Mouse (Mus musculus): Measurements from ENCODE around the gene Ttyh3. TPM values are rescaled to one million over a fixed set of nuclear protein-coding genes. Genes with fewer than 3 reads are reported as not detected.

Gene Ttyh3
- total RNA-seq, 1 experiment: 18.6 TPM

DNA sequence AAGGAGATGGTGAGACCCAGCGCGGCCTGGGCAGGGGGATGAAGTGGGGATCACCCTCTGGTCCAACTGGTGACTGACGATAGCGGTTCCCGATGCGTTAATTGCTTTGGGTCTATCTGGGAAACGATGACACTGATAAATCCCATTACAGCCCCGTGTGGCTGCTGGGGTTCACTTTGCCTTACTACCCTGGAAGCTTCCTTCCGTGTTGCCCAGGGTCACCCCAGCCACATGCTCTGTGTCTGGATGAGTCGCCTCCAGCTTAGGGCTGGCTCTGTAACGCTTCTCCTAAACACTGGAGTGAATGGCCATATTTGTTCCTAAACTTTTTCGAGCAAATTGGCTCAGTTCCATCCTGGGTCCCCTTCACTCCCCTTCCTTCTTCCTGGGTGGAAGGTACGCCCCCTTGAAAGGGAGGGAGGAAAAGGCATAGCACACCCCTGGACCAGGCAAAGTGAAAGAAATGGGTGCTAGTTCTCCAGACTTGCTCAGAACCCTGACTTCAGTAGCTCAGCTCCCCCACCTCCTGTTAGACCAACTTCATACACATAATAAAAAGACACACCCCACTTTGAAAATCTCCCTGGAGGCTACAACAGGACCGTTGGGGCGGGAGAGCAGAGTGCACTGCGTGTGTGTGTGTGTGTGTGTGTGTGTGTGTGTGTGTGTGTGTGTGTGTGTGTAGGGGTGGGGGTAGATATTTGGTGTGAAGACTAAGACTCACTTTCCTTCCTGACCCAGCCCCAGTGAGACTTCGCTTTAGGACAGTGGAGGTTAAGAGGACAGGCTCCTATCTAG lies 40.8 kb downstream of the Ttyh3 start:
- no peak for DNase-seq (ENCODE audit: low read depth, low spot score)
- Histone ChIP-seq H3K4me3 (ENCODE audit: insufficient read depth in 1 of 2, low read depth in 1 of 2, low read length in 2 of 2, poor library complexity in 1 of 2, severe bottlenecking in 1 of 2) (peak overlapping the region; percentile 72 to 79), H3K4me1 (ENCODE audit: control insufficient read depth in 2 of 2, insufficient read depth in 2 of 2, low read length in 2 of 2, poor library complexity in 1 of 2) (peaks cover 2 to 29% of the 10 kb centered on the region in 2 experiments; a peak in 2 of 4 replicates), H3K9me3 (ENCODE audit: control insufficient read depth, insufficient read depth, low read depth, low read length) (no peaks in the 10 kb centered on the region), H3K9ac (ENCODE audit: insufficient read depth, low read depth, low read length, poor library complexity, severe bottlenecking) (peak overlapping the region; percentile 67), H3K27ac (ENCODE audit: insufficient read depth, low read depth, low read length, poor library complexity, severe bottlenecking) (no peak overlapping the region), H3K36me3 (ENCODE audit: control insufficient read depth, insufficient read depth, low read length, poor library complexity, severe bottlenecking) (no peaks in the 10 kb centered on the region)
- in situ Hi-C loops (cut with MboI; ENCODE audit: low sequenced_read_pairs in 2 of 2, unreplicated experiment in 2 of 2): no loop called here
- TF ChIP-seq ZC3H11A (IDR thresholded peaks at IDR 0.05; ENCODE audit: borderline replicate concordance, low read depth, low read length): no peak
- no peak for TF ChIP-seq HCFC1 (IDR thresholded peaks at IDR 0.05; ENCODE audit: borderline replicate concordance, insufficient read depth, low read length)
- TF ChIP-seq ZNF384 (IDR thresholded peaks at IDR 0.05; ENCODE audit: low read depth, low read length): no peak
- no peak for TF ChIP-seq MAFK (IDR thresholded peaks at IDR 0.05; ENCODE audit: insufficient read depth, low read depth, low read length)
- TF ChIP-seq CHD2 (IDR thresholded peaks at IDR 0.05; ENCODE audit: low read depth, low read length): no peak

DNA sequence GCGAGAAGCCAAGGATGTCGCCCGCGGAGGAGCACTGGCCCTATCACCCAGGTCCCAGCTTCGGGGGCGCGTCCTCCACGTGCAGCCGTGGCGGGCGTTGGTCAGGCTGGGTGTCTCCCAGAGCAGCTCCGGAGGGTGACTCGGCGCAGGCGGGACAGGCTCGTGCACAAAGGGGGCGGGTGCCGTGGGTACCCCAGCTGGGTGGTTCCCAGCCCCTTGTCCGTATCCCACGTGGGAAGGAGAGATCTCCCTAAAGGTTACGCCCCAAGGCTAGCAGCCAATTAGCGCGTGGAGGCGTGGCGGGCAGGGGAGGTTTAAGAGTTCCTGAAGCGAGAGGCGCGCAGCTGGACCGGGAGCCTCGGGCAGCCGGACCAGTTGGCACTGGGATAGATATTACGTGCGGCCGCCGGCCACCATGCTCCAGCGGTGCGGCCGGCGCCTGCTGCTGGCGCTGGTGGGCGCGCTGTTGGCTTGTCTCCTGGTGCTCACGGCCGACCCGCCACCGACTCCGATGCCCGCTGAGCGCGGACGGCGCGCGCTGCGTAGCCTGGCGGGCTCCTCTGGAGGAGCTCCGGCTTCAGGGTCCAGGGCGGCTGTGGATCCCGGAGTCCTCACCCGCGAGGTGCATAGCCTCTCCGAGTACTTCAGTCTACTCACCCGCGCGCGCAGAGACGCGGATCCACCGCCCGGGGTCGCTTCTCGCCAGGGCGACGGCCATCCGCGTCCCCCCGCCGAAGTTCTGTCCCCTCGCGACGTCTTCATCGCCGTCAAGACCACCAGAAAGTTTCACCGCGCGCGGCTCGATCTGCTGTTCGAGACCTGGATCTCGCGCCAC lies 41.6 kb downstream of the Ttyh3 start, which contains the start of gene Lfng:
Gene Lfng, plus strand, starts transcription at position 320 of the 835 bp plus-strand sequence.
- DNase-seq (ENCODE audit: low read depth, low spot score): peak; percentile 85
- TF ChIP-seq MAFK (IDR thresholded peaks at IDR 0.05; ENCODE audit: insufficient read depth, low read depth, low read length): no peak
- no peak for TF ChIP-seq CHD2 (IDR thresholded peaks at IDR 0.05; ENCODE audit: low read depth, low read length)
- no peak for TF ChIP-seq ZC3H11A (IDR thresholded peaks at IDR 0.05; ENCODE audit: borderline replicate concordance, low read depth, low read length)
- TF ChIP-seq HCFC1 (IDR thresholded peaks at IDR 0.05; ENCODE audit: borderline replicate concordance, insufficient read depth, low read length): no peak
- no peak for TF ChIP-seq ZNF384 (IDR thresholded peaks at IDR 0.05; ENCODE audit: low read depth, low read length)
- Histone ChIP-seq H3K9me3 (ENCODE audit: control insufficient read depth, insufficient read depth, low read depth, low read length) (no peaks in the 10 kb centered on the region), H3K9ac (ENCODE audit: insufficient read depth, low read depth, low read length, poor library complexity, severe bottlenecking) (peak within 1 kb of the TSS; percentile 67), H3K27ac (ENCODE audit: insufficient read depth, low read depth, low read length, poor library complexity, severe bottlenecking) (no peak within 1 kb of the TSS), H3K4me1 (ENCODE audit: control insufficient read depth in 2 of 2, insufficient read depth in 2 of 2, low read length in 2 of 2, poor library complexity in 1 of 2) (peaks cover 0 to 26% of the 10 kb centered on the region in 2 experiments; a peak in 2 of 4 replicates), H3K4me3 (ENCODE audit: insufficient read depth in 1 of 2, low read depth in 1 of 2, low read length in 2 of 2, poor library complexity in 1 of 2, severe bottlenecking in 1 of 2) (peak within 1 kb of the TSS; percentile 72 to 79), H3K36me3 (ENCODE audit: control insufficient read depth, insufficient read depth, low read length, poor library complexity, severe bottlenecking) (no peaks in the 10 kb centered on the region)
- in situ Hi-C loops (cut with MboI; ENCODE audit: low sequenced_read_pairs in 2 of 2, unreplicated experiment in 2 of 2): no loop called here

GRCm38 (mm10) chr5:140606386-140606785 lies 42.4 kb downstream of the Ttyh3 start:
- in situ Hi-C loops (cut with MboI; ENCODE audit: low sequenced_read_pairs in 2 of 2, unreplicated experiment in 2 of 2): no loop called here
- TF ChIP-seq MAFK (IDR thresholded peaks at IDR 0.05; ENCODE audit: insufficient read depth, low read depth, low read length) (no peak), ZC3H11A (IDR thresholded peaks at IDR 0.05; ENCODE audit: borderline replicate concordance, low read depth, low read length) (no peak), ZNF384 (IDR thresholded peaks at IDR 0.05; ENCODE audit: low read depth, low read length) (no peak), HCFC1 (IDR thresholded peaks at IDR 0.05; ENCODE audit: borderline replicate concordance, insufficient read depth, low read length) (no peak), CHD2 (IDR thresholded peaks at IDR 0.05; ENCODE audit: low read depth, low read length) (no peak)
- Histone ChIP-seq H3K9me3 (ENCODE audit: control insufficient read depth, insufficient read depth, low read depth, low read length) (no peaks in the 10 kb centered on the region), H3K36me3 (ENCODE audit: control insufficient read depth, insufficient read depth, low read length, poor library complexity, severe bottlenecking) (no peaks in the 10 kb centered on the region), H3K27ac (ENCODE audit: insufficient read depth, low read depth, low read length, poor library complexity, severe bottlenecking) (no peak overlapping the region), H3K4me1 (ENCODE audit: control insufficient read depth in 2 of 2, insufficient read depth in 2 of 2, low read length in 2 of 2, poor library complexity in 1 of 2) (peaks cover 0 to 24% of the 10 kb centered on the region in 2 experiments; a peak in 2 of 4 replicates), H3K9ac (ENCODE audit: insufficient read depth, low read depth, low read length, poor library complexity, severe bottlenecking) (no peak overlapping the region), H3K4me3 (ENCODE audit: insufficient read depth in 1 of 2, low read depth in 1 of 2, low read length in 2 of 2, poor library complexity in 1 of 2, severe bottlenecking in 1 of 2) (peak overlapping the region; percentile 72 to 79)
- DNase-seq (ENCODE audit: low read depth, low spot score): no peak

DNA sequence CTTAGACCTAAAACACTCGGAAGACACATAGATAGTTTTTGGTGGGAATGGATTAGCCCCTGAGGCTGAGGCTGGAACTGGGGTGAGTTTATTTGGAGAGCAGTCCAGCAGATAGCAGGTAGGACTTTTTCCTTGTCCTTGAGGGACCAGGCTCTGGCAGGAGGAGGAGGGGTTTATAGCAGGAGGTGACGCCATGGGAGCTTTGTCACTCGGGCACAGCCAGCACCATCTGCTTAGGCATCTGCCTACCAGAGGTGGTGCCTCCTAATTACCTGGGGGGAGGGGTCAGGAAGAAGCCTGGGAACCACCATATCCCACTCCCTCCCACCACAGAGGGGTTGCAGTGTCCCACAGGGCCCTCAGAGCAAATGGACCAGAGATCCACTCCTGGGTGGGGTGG lies 43.6 kb downstream of the Ttyh3 start:
- no peak for DNase-seq (ENCODE audit: low read depth, low spot score)
- Histone ChIP-seq H3K27ac (ENCODE audit: insufficient read depth, low read depth, low read length, poor library complexity, severe bottlenecking) (no peak overlapping the region), H3K4me1 (ENCODE audit: control insufficient read depth in 2 of 2, insufficient read depth in 2 of 2, low read length in 2 of 2, poor library complexity in 1 of 2) (peaks cover 0 to 17% of the 10 kb centered on the region in 2 experiments; a peak in 2 of 4 replicates), H3K36me3 (ENCODE audit: control insufficient read depth, insufficient read depth, low read length, poor library complexity, severe bottlenecking) (no peaks in the 10 kb centered on the region), H3K4me3 (ENCODE audit: insufficient read depth in 1 of 2, low read depth in 1 of 2, low read length in 2 of 2, poor library complexity in 1 of 2, severe bottlenecking in 1 of 2) (no peak overlapping the region), H3K9ac (ENCODE audit: insufficient read depth, low read depth, low read length, poor library complexity, severe bottlenecking) (no peak overlapping the region), H3K9me3 (ENCODE audit: control insufficient read depth, insufficient read depth, low read depth, low read length) (no peaks in the 10 kb centered on the region)
- TF ChIP-seq ZC3H11A (IDR thresholded peaks at IDR 0.05; ENCODE audit: borderline replicate concordance, low read depth, low read length): no peak
- no peak for TF ChIP-seq HCFC1 (IDR thresholded peaks at IDR 0.05; ENCODE audit: borderline replicate concordance, insufficient read depth, low read length)
- in situ Hi-C loops (cut with MboI; ENCODE audit: low sequenced_read_pairs in 2 of 2, unreplicated experiment in 2 of 2): no loop called here
